Mouse (Mus musculus) kidney, postnatal 0 days (tissue): Measurements from ENCODE around the gene Zfhx2. TPM values are rescaled to one million over a fixed set of nuclear protein-coding genes. Genes with fewer than 3 reads are reported as not detected.

Experiments used
- ATAC-seq: fragments of 200-750 bp; cut with Nextera tagmentation; replicated peaks from 2 replicates; pipeline ENCODE4 v1.8.0; 2017; ENCODE audit warnings: low read depth, moderate number of reproducible peaks, moderate TSS enrichment, moderate library complexity; ENCODE audit not compliant: low FRiP score
- DNase-seq: peaks from one replicate; pipeline ENCODE4 v3.0.0-alpha.2; 2016; ENCODE audit warnings: low spot score
- H3K27ac ChIP-seq: fragments of 300-500 bp; sonication (generic); 2 replicates; pipeline ENCODE4 v1.5.1; 2014; ENCODE audit warnings: mild to moderate bottlenecking
- H3K27me3 ChIP-seq: fragments of 300-500 bp; sonication (generic); 2 replicates; pipeline ENCODE4 v1.6.1; 2014; ENCODE audit warnings: low read length, mixed read lengths; ENCODE audit not compliant: insufficient read depth
- H3K36me3 ChIP-seq: fragments of 300-500 bp; sonication (generic); 2 replicates; pipeline ENCODE4 v1.6.1; 2014; ENCODE audit warnings: low read length, mixed read lengths; ENCODE audit not compliant: insufficient read depth
- H3K4me1 ChIP-seq: fragments of 300-500 bp; sonication (generic); replicated peaks from 2 replicates; pipeline ENCODE4 v1.6.1; 2014; ENCODE audit warnings: antibody characterized with exemption, low read length, mixed read lengths; ENCODE audit not compliant: insufficient read depth
- H3K4me2 ChIP-seq: fragments of 300-500 bp; sonication (generic); 2 replicates; pipeline ENCODE4 v1.6.1; 2014; ENCODE audit warnings: mild to moderate bottlenecking, low read length, moderate library complexity, mixed read lengths
- H3K4me3 ChIP-seq: fragments of 300-500 bp; sonication (generic); replicated peaks from 2 replicates; pipeline ENCODE4 v1.5.1; 2014; ENCODE audit warnings: low read depth, low read length
- H3K9ac ChIP-seq: fragments of 300-500 bp; sonication (generic); 2 replicates; pipeline ENCODE4 v1.6.1; 2014; ENCODE audit warnings: low read depth, low read length
- H3K9me3 ChIP-seq: fragments of 300-500 bp; sonication (generic); replicated peaks from 2 replicates; pipeline ENCODE4 v1.6.1; 2016; ENCODE audit warnings: low read length, inconsistent platforms, mixed read lengths
- CTCF ChIP-seq: IDR thresholded peaks from 2 replicates; pipeline ENCODE4 v1.5.1; 2016; ENCODE audit warnings: antibody characterized with exemption, low read depth, mild to moderate bottlenecking, moderate library complexity
- WGBS: fragments of 180-500 bp; shearing (Covaris S2); extraction: QIAGEN DNeasy Blood & Tissue Kit; methylation state at CpG from one replicate; pipeline ENCODE4 v1.1.7; 2014; 5-methylcytosine and 5-hydroxymethylcytosine counted together
- polyA plus RNA-seq: library from polyadenylated mRNA; unstranded; fragments of >200 nt; fragmentation: Nextera tagmentation; extraction: Ambion mirVana; gene quantifications from 2 replicates; pipeline ENCODE4 v1.2.1, GENCODE M21; 2015

The Zfhx2 gene
- polyA plus RNA-seq, 1 experiment from 2014 or later = 2.0 TPM

DNA sequence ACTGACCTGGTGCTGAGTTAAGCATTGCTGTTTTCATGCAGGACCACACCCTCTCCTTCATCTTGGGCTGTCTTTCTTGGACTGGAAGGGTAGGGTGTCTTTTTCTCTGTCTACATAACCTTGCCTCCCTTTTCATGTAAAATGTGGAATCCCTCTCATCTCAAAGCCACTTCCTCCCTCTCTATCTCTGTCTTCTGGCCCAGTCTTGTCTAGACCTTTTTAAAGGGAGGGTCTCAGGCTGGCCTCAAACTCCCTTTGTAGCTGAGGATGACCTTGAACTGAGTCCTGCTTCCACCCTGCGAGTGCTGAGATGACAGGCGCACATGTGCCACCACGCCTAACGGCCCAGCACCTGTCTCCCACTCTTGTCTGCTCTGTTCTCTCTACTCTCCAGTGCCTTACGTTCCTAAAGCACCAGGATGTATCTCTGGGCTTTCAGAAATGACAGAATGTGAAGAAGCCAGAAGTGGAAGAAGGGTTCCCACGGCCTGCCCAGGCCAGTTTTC lies 6.1 kb downstream of the Zfhx2 start:
- no peak for TF ChIP-seq CTCF
- ATAC-seq = no peak
- Histone ChIP-seq H3K4me3 (no peak overlapping the region), H3K27ac (no peak overlapping the region), H3K4me2 (no peak overlapping the region), H3K4me1 (peaks cover 11% of the 10 kb centered on the region; the same call in 1 of the 2 replicates), H3K27me3 (no peaks in the 10 kb centered on the region), H3K9me3 (no peaks in the 10 kb centered on the region), H3K36me3 (no peaks in the 10 kb centered on the region), H3K9ac (0 out of 2 replicates have a peak overlapping the region, but pooled peaks have one; percentile 18)
- no peak for DNase-seq
- WGBS = 83% methylated on average over 6 of the region's 6 CpGs

DNA sequence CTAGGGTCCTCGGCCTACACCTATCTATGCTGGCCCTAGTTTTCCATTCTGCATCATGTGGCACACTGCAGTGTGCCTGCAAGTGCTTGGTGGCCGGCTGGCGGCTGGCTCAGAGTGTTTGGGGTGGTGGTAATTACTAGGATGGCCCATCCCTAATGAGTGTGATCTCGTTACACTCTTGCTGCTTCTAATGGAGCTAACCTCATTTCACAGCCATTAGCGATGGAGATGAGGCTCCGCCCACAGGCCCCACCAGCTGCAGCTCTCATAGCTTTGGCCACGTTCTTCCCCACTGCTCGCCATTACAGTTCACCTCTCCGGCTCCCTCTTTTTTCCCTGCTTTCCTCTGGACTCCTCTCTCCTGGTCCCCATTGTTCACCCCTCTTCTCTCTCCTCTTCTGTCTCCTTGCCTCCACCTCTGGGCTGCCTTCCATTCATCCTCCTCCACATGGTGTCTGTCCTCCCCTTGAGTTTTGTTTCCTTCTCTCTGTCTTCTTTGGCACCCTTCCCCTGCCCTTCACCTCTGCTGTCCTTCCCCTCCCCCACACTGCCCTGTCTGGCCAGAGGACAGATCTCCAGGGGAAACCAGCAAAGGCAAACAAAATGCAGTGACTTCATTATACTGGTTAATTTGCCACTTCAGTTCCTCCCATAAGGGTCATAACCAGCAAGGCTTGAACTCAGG lies 6.7 kb downstream of the Zfhx2 start:
- ATAC-seq (0 out of 2 replicates have a peak, but pooled peaks have one; percentile 29), DNase-seq (no peak)
- Histone ChIP-seq H3K27me3 (no peaks in the 10 kb centered on the region), H3K4me2 (no peak overlapping the region), H3K4me1 (peaks cover 8% of the 10 kb centered on the region; the same call in 1 of the 2 replicates), H3K36me3 (no peaks in the 10 kb centered on the region), H3K4me3 (no peak overlapping the region), H3K27ac (no peak overlapping the region), H3K9ac (no peak overlapping the region), H3K9me3 (no peaks in the 10 kb centered on the region)
- TF ChIP-seq CTCF = no peak
- 35% methylated on average over 9 of the region's 9 CpGs for WGBS

DNA sequence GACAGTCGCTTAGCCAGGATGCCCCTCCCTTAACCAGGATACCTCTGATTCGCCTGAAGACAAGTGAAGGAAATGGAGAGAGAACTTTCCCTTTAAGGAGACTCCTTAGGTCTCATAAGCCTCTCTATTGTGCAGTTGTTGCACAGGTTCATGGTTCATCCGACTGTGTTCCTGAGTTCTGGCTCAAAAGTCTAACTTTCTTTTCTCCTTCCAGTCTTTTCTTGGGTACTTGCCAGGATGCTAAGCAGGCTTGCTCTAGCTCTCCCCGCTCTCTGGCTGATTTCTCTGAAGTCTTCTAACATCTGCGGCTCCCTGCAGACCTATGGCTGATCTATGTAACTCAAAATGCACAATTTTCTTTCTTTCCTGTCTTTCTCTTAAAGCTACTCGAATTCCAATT lies 8.6 kb downstream of the Zfhx2 start:
- Histone ChIP-seq H3K9ac (no peak overlapping the region), H3K4me2 (no peak overlapping the region), H3K27me3 (no peaks in the 10 kb centered on the region), H3K4me1 (peaks cover 15% of the 10 kb centered on the region), H3K9me3 (no peaks in the 10 kb centered on the region), H3K36me3 (no peaks in the 10 kb centered on the region), H3K27ac (no peak overlapping the region), H3K4me3 (no peak overlapping the region)
- no peak for DNase-seq
- ATAC-seq = no peak
- WGBS = 62% methylated on average over 6 of the region's 6 CpGs
- TF ChIP-seq CTCF = no peak

DNA sequence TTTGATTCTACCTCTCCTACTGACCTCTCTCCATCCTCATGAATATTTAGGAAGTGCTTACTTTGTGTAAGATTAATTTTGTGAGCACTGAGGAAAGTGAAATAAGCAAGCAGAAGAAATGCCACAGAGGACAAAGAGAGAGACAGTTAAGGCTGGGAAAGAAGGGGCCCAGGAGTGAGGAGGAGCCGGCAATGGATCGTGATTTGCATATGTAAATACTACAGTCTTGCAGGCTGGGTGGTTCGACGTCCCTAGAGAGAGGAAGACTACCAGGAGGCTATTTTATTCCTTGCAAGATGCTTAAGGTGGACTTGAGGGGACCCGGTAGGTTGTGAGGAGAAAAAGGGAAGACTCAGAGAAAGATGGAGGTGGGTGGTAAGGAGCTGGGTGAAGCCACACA lies 11.0 kb downstream of the Zfhx2 start:
- no peak for ATAC-seq
- no peak overlapping the region for H3K4me2 ChIP-seq
- WGBS = 33% methylated on average over 5 of the region's 5 CpGs

DNA sequence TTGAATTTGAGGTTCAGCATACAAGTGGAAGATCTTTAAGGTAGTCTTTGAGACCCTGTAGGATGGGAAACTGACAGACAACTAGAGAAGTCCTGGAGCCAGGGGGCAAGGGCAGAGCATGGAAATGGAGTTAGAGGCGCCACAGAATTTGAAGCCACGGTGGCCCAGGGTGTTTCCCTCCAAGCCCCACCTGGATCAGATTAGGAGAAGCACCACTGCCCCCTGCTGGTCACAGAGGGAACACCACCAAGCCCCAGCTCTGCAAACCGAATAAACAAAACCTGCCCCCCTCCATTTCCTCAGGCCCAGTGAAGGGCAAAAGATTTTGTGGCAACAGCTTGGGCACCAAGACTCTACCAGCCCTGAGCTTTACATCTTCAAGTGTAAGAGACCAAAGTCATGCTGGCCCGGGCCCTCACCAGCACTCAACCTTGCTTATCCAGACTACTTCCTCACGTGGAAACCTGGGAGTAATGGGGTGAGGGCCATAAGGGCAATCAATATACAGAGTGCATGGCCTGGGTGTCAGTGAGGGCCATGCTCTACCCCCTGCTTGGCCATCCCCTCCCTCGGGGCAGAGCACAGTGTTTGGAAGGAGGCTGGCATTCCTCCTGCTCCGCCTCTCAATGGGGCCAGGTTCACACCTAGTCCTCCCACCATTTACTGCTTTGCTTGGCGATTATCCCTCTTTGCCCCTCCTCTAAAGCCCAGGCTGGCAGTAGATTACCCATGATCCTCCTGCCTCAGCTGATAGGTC lies 12.7 kb downstream of the Zfhx2 start:
- DNase-seq (peak; percentile 83), ATAC-seq (peak; percentile 61)
- H3K36me3 ChIP-seq = no peaks in the 10 kb centered on the region
- peak; percentile 90 for TF ChIP-seq CTCF
- H3K4me3 ChIP-seq = no peak overlapping the region
- H3K9me3 ChIP-seq = no peaks in the 10 kb centered on the region
- H3K4me2 ChIP-seq = peak overlapping the region; percentile 53
- H3K9ac ChIP-seq = 0 out of 2 replicates have a peak overlapping the region, but pooled peaks have one; percentile 1
- H3K27me3 ChIP-seq = no peaks in the 10 kb centered on the region
- no peak overlapping the region for H3K27ac ChIP-seq
- 20% methylated on average over 8 of the region's 8 CpGs for WGBS
- peaks cover 11% of the 10 kb centered on the region for H3K4me1 ChIP-seq

More for the DNA sequence above, 11.0 kb downstream of the Zfhx2 start:
- Histone ChIP-seq H3K27me3 (no peaks in the 10 kb centered on the region), H3K27ac (no peak overlapping the region), H3K9me3 (no peaks in the 10 kb centered on the region), H3K4me3 (no peak overlapping the region), H3K4me1 (peaks cover 19% of the 10 kb centered on the region), H3K36me3 (no peaks in the 10 kb centered on the region), H3K9ac (no peak overlapping the region)
- DNase-seq = no peak
- no peak for TF ChIP-seq CTCF

DNA sequence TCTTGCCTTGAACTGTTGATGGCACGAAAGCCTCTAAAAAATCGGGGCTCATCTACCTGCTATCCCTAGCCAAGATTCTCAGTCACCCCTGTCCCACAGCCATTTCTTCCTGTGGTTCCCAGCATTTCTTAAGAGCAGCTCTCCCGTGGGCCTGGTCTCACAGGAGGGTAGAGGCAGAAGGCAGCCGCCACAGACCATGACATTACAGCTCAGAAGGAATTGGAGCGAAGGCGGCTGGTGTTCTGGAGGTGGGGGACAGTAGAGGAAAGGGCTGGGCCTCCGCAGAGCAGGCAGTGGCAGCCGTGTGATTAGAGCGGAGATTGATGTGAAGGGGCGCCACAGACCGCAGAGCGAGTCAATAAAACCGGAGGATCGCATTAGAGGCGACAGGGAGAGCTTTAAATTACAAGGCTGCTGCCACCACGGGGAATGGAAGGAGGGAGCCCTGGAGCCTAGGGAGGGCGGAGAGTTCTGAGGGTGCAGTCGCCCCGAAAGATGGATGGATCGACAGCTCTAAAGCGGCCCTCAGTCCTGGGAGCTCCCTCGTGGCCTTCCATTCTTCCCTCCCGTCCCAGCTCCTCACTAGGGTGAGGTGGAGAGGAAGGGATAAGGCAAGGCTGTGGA lies 13.6 kb downstream of the Zfhx2 start:
- WGBS = 8% methylated on average over 23 of the region's 23 CpGs
- no peak for TF ChIP-seq CTCF

More for the DNA sequence above, 13.6 kb downstream of the Zfhx2 start:
- Histone ChIP-seq H3K4me2 (peak overlapping the region; percentile 53), H3K9ac (peak overlapping the region; percentile 50; the same call in 1 of the 2 replicates), H3K36me3 (no peaks in the 10 kb centered on the region), H3K4me3 (peak overlapping the region; percentile 12; the same call in 1 of the 2 replicates), H3K4me1 (peaks cover 11% of the 10 kb centered on the region), H3K27me3 (no peaks in the 10 kb centered on the region), H3K9me3 (no peaks in the 10 kb centered on the region), H3K27ac (0 out of 2 replicates have a peak overlapping the region, but pooled peaks have one; percentile 10)
- peak; percentile 75 for DNase-seq
- no peak; the same call in 1 of the 2 replicates for ATAC-seq
